Mouse (Mus musculus): ENCODE data around the gene Ttyh2.
"Not testable (repeated sequence)": the region's sequence is repeated elsewhere in the genome, so short reads cannot be mapped to it uniquely, and the experiment has no call there.

Ttyh2 gene

GRCm38 (mm10) chr11:114662161-114662560 lies 13.1 kb upstream of the Ttyh2 start:
- peak; percentile 59 for DNase-seq (ENCODE audit: low read depth, low spot score)

DNA sequence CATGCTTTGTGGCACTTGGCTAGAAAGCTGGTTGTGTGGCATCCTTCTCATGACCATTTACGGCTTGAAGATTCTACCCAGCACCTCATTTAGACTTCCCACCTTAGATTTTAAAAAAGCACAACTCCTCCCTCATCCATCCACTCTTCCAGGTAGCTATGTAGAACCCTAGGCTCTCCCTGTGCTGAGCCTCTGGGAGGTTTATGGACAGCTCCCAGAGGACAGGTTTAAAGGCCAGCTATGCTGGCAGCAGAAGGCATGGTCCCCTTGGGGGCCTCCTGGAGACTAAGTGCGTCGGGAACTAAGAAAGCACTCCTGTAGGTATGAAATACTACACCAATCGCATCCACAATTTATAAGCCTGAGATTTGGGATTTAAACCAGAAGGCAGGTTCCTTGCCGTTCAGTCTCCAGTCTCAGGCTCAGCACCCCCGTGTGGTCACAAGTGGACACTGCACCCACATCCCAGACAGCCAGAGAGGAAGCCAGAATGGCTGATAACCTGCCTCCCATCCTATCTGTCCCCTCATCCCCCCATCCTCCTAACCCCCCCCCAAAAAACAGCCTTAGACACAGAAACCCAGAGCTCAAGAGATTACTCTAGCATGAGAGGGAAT lies 12.4 kb upstream of the Ttyh2 start:
- peak; percentile 70 for DNase-seq (ENCODE audit: low read depth, low spot score)

GRCm38 (mm10) chr11:114664164-114664563 lies 11.1 kb upstream of the Ttyh2 start:
- DNase-seq (ENCODE audit: low read depth, low spot score) = no peak

DNA sequence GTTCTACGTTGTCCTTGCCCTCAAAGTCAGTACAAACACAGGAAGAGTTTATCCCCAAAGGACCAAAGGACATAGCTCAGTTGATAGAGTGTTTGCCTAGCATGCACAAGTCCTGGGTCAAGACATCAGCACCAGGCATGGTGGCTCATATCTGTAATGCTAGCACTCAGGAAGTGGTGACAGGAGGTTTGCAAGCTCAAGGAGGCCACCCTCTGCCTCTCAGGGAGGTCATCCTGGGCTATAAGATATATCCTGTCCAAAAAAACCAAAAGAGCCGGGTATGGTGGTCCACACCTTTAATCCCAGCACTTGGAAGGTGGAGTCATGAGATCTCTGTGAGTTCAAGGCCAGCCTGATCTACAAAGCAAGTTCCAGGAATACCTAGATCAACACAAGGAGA lies 9.8 kb upstream of the Ttyh2 start:
- no peak for DNase-seq (ENCODE audit: low read depth, low spot score)

- DNase-seq (ENCODE audit: low read depth, low spot score) = no peak
These were observed 8.4 kb upstream of the Ttyh2 start for GRCm38 (mm10) chr11:114666786-114667185.

DNA sequence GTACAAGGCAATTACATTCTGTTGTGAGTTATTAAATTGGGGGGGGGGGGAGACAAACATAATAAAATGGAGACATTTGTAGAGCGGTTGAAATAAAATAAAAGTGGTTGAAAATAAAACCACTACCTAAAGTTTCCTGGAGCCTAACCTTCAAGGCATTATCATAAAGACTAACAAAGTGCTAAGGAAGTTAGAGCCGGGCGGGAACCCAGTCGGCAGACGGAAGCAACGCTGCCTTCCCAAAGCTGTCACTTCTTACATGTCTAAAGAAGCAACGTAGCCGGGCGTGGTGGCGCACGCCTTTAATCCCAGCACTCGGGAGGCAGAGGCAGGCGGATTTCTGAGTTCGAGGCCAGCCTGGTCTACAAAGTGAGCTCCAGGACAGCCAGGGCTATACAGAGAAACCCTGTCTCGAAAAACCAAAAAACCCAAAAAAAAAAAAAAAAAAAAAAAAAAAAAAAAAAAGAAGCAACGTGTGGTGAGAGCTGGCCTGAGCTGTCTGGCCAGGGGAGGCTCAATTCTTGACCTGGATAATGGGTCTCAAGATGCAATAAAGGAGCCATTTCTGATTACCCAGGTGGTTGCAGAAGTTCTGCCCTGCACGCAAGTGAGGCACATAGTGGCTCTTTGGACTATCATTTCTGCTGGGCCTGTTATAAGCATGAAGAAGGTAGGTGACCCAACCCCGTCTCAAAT lies 7.8 kb upstream of the Ttyh2 start:
- DNase-seq (ENCODE audit: low read depth, low spot score) = peak; percentile 68

- peak; percentile 78 for DNase-seq (ENCODE audit: low read depth, low spot score)
These were observed 7.3 kb upstream of the Ttyh2 start for GRCm38 (mm10) chr11:114667932-114668285.

GRCm38 (mm10) chr11:114668301-114668710 lies 6.9 kb upstream of the Ttyh2 start, which contains the start of gene Rpl38:
Rpl38 (plus strand) TSS chr11:114668524.
- peak; percentile 98 for DNase-seq (ENCODE audit: low read depth, low spot score)

- peak; percentile 83 for DNase-seq (ENCODE audit: low read depth, low spot score)
These were observed 6.2 kb upstream of the Ttyh2 start for GRCm38 (mm10) chr11:114668741-114669623.

GRCm38 (mm10) chr11:114669651-114670168 lies 5.5 kb upstream of the Ttyh2 start:
- DNase-seq (ENCODE audit: low read depth, low spot score) = peak; percentile 50

- DNase-seq (ENCODE audit: low read depth, low spot score) = no peak
These were observed 4.1 kb upstream of the Ttyh2 start for GRCm38 (mm10) chr11:114671147-114671546.

DNA sequence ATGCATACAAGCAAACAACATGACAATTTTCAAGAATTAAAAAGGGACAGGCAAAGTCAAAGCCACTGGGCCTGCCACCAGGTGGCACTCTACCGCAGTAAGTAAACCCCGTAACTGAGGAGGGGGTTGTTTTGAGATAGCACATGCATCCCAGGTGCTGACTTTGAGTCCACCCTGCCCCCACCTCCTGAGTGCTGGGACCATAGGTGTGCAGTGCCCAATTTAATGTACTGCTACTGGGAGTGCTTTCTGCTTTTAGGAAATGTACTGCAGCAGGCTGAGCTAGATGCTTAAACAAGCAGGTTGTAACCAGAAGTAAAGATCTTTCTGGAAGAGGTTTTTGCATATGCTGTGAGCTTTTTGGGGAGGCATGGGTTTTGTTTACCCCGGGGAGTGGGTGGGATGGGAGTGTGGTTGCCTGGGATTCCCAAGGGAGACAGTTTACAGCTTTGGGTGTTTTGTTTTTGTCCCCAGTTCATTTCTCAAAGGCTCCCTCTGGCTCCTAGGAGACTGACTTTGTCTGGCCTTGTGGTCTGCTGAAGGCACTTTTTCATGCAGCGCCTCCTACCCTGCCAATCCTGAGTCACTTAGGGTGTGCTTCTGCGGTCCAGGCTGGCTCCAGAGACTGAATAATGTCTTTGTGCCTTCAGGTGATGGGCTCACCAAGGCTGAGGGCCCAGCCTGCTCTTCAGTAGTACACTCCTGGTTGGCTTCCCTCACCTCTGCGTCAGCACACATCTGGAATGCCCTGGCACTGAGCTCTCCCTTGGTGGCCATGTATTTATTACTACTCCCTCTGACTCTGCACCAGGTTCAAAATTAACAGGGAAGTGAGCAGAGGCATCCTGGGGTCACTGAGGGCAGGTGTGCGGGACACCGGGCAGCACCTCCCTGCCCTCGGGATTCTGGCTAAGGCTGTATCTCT lies 2.2 kb upstream of the Ttyh2 start:
- DNase-seq (ENCODE audit: low read depth, low spot score) = peak; percentile 86

GRCm38 (mm10) chr11:114673719-114674050 lies 1.5 kb upstream of the Ttyh2 start:
- peak; percentile 46 for DNase-seq (ENCODE audit: low read depth, low spot score)

GRCm38 (mm10) chr11:114674180-114674579 lies 1.1 kb upstream of the Ttyh2 start:
- DNase-seq (ENCODE audit: low read depth, low spot score) = peak; percentile 41

GRCm38 (mm10) chr11:114674796-114675195 lies 435 bp upstream of the Ttyh2 start:
- not testable (repeated sequence) for DNase-seq (ENCODE audit: low read depth, low spot score)

DNA sequence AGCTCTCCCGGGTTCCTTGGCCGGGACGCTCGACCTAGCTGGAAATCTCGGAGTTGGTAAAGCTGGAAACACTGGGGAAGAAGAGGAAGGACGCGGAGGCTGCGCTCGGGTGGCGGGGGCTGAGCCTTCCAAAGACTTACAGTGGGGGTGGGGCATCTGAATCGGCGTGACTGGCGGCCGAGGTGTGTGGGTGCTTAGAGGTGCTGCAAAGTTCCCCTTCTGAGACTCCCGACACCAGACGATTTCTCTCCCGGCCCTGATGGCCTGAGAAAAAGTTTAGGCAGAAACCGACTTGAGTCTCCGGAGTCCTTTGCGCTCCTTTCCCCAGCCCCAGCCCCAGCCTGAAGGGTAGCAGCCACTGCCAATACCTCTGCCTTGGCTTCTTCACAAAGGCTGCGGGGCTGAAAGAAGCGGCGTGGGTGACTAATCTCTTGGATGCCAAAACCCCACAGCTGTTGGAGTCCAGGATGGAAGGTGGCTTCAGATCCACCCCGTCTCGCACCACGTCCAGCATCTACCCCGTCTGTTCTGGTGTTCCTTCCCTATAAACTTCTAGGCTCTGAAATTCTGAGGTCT lies 683 bp downstream of the Ttyh2 start:
- no peak for DNase-seq (ENCODE audit: low read depth, low spot score)

DNA sequence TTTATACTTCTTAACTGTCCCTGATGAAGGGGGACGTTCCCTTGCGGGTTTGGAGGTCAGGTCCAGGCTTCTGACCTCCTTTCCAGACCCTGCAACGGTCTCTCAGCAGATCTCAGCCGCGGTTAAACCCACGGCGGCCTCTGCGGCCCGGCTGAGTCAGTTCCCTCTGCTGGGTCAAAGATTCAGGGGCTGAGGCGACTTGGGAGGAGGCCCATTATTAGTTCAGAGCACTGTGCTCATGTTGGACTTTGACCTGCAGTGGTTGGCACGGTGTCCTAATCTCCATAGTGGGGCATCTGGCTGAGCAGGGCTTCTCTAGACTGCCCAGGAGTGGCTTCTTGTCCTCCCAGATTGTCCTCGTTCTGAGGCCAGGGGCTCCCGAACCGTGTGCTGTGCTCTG lies 1.2 kb downstream of the Ttyh2 start:
- DNase-seq (ENCODE audit: low read depth, low spot score) = no peak

DNA sequence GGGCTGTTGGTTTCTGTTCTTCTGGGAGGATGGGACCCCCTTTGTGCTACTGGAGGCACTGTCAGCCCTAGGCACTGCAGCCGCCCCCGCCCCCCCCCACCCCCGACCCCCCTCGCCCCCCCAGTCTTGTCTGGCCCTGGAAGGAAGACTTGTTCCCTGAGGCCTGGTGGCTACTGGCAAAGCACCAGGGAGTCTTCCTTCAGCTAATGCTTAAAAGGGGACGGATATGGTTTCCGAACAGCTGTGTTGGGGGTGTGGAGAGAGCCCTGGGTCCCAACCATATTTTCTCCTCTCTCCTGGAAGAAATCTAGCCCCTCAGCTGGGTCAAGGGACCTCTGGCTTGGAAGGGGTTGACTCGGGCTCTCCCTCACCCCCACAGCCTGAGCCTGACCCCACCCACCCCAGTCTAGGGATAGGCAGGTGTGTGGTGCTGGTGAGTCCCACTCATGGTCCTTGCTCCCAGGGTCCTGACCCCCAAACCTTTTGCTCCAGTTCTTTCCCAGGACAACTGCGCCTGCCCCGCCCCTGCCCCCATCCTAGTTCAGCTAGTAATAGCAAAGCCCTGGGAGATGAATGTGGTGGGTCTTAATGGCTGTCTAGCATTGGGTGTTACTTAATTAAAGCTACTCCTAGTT lies 1.8 kb downstream of the Ttyh2 start:
- DNase-seq (ENCODE audit: low read depth, low spot score) = no peak

DNA sequence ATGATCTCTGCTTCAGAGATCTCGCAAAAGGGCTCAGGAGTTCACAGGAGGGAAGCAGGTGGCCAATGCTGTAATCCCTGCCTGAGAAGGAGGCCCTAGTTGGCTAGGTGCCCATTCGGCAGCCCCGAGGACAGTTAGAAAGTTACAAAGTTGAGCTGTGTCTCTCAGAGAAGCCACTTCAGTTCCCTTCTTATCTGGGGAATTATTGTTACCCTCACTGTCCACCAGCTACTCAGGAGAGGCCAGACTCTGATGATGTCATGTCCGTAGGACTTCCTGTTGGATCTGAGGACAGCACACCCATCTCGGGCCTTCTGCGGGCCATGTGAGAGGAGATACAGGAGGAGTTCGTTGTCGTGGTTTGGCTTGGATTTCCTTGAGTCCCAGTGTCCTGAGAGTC lies 4.4 kb downstream of the Ttyh2 start:
- DNase-seq (ENCODE audit: low read depth, low spot score) = no peak

DNA sequence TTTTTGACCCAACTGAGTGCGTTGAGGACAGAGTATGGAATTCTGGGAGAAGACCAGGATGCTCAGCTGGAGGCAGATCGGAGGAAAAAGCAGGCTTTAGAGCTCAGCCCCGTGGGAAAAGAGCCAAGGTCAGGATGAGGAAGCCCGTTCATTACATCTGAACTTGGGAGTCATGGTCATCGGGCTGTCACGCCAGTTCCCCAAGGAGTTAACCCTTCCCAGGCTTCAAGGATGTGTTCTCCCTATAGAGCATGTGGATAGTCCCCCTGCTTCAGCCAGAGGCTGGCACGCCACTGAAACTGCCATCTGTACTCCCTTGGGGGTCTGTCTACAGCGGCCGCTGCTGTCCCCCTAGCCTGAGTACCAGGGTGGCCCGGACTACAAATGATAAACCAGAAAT lies 5.1 kb downstream of the Ttyh2 start:
- no peak for DNase-seq (ENCODE audit: low read depth, low spot score)
